Comparison of ENCODE assay signal across 23 mouse cellular contexts in genomic region chr1:165330859-165331258, GRCm38 (mm10). TPM values are rescaled to one million over a fixed set of nuclear protein-coding genes. Genes with fewer than 3 reads are reported as not detected.
DNase-seq lines count a peak whose midpoint lies in the region; ATAC-seq and TF ChIP-seq lines count a peak whose summit lies in the region.
"Had no signal": no experiment of that assay in that cellular context is flagged by ENCODE, and none has a peak within 500 bp of the region (broad histone marks: within the 10 kb centered on the region; RNA-seq: fewer than 3 reads in every experiment).

No protein-coding gene starts in this region.

- no peak overlapping the region for H3K9ac ChIP-seq in liver, embryonic 11.5 days (ENCODE audit: low read depth, low read length)
- no peak overlapping the region for H3K9ac ChIP-seq in liver, embryonic 12.5 days
- no peak overlapping the region for H3K9ac ChIP-seq in liver, embryonic 14.5 days (replicated peaks)
- H3K9ac ChIP-seq: embryonic facial prominence, embryonic 13.5 days; embryonic facial prominence, embryonic 15.5 days; forebrain, embryonic 12.5 days had no signal

- no peak for TF ChIP-seq CTCF in liver, embryonic 14.5 days (IDR thresholded peaks at IDR 0.05; ENCODE audit: low read depth)

- ATAC-seq in liver, embryonic 11.5 days (replicated peaks; ENCODE audit: low FRiP score), result 0 out of 2 replicates have a peak, but pooled peaks have one; percentile 52
- ATAC-seq in liver, embryonic 12.5 days, result peak; percentile 53
- ATAC-seq in liver, embryonic 14.5 days (ENCODE audit: insufficient read depth), result peak; percentile 29; the same call in 1 of the 2 replicates
- ATAC-seq: forebrain, embryonic 14.5 days; forebrain, embryonic 16.5 days had no signal

- H3K4me2 ChIP-seq in liver, embryonic 11.5 days, result no peak overlapping the region
- no peak overlapping the region for H3K4me2 ChIP-seq in liver, embryonic 12.5 days
- no peak overlapping the region for H3K4me2 ChIP-seq in liver, embryonic 14.5 days (ENCODE audit: low read depth)
- H3K4me2 ChIP-seq: embryonic facial prominence, embryonic 13.5 days; embryonic facial prominence, embryonic 15.5 days; forebrain, embryonic 12.5 days had no signal

- H3K4me3 ChIP-seq in liver, embryonic 11.5 days (ENCODE audit: low read depth, low read length), result no peak overlapping the region
- H3K4me3 ChIP-seq in liver, embryonic 12.5 days, result no peak overlapping the region
- H3K4me3 ChIP-seq in liver, embryonic 14.5 days (ENCODE audit: insufficient read depth in 1 of 2, low read depth in 2 of 2, low read length in 2 of 2), result no peak overlapping the region
- H3K4me3 ChIP-seq in hindbrain, embryonic 10.5 days, result no peak overlapping the region
- H3K4me3 ChIP-seq: embryonic facial prominence, embryonic 13.5 days; embryonic facial prominence, embryonic 15.5 days; erythroblast, embryonic 14.5 days; forebrain, embryonic 10.5 days; forebrain, embryonic 12.5 days had no signal

- no peak for DNase-seq in liver, embryonic 11.5 days (ENCODE audit: low spot score)
- no peak for DNase-seq in liver
- DNase-seq in liver, embryonic 14.5 days (ENCODE audit: low read depth in 3 of 3, low spot score in 3 of 3), result peak in 1 of 3 experiments; percentile 13
- DNase-seq in urinary bladder, postnatal 36 days (ENCODE audit: low spot score in 2 of 2), result no peak
- DNase-seq in hindbrain, embryonic 10.5 days (ENCODE audit: low spot score), result no peak
- no peak for DNase-seq in thymus, postnatal 14 days
- DNase-seq: adrenal gland, adult 8-10 months; adrenal gland, postnatal 25 days; cerebellum, adult 11 months; cerebellum, adult 18-20 months; cerebellum, adult 8-10 months; cerebellum, adult 9-11 months; cerebellum, postnatal 14 days; cerebellum, postnatal 36 days; embryo, embryonic 11 days had no signal

- H3K4me1 ChIP-seq in liver, embryonic 11.5 days (replicated peaks; ENCODE audit: control insufficient read depth, insufficient read depth, low read length), result no peaks in the 10 kb centered on the region; the same call in 1 of the 2 replicates
- H3K4me1 ChIP-seq in liver, embryonic 12.5 days, result peaks cover 32% of the 10 kb centered on the region
- H3K4me1 ChIP-seq in liver, embryonic 14.5 days (replicated peaks; ENCODE audit: control insufficient read depth in 2 of 2, insufficient read depth in 2 of 2, low read length in 1 of 2), result peaks cover 0 to 18% of the 10 kb centered on the region in 2 experiments
- H3K4me1 ChIP-seq in hindbrain, embryonic 10.5 days (replicated peaks), result no peaks in the 10 kb centered on the region
- H3K4me1 ChIP-seq: embryonic facial prominence, embryonic 15.5 days; forebrain, embryonic 10.5 days; forebrain, embryonic 12.5 days had no signal

- H3K36me3 ChIP-seq in liver, embryonic 11.5 days (ENCODE audit: control insufficient read depth, insufficient read depth, low read length), result no peaks in the 10 kb centered on the region
- peaks cover 32% of the 10 kb centered on the region for H3K36me3 ChIP-seq in liver, embryonic 12.5 days
- H3K36me3 ChIP-seq in liver, embryonic 14.5 days (replicated peaks; ENCODE audit: control insufficient read depth, insufficient read depth, low read depth), result peaks cover 4% of the 10 kb centered on the region
- peaks cover 2% of the 10 kb centered on the region; the same call in 1 of the 2 replicates for H3K36me3 ChIP-seq in hindbrain, embryonic 10.5 days
- H3K36me3 ChIP-seq: forebrain, embryonic 10.5 days; forebrain, embryonic 12.5 days had no signal

- TF ChIP-seq EP300 in liver, embryonic 14.5 days (IDR thresholded peaks at IDR 0.05; ENCODE audit: low read depth), result no peak

- H3K9me3 ChIP-seq in liver, embryonic 11.5 days (ENCODE audit: control insufficient read depth, low read length), result no peaks in the 10 kb centered on the region
- no peaks in the 10 kb centered on the region for H3K9me3 ChIP-seq in liver, embryonic 12.5 days (replicated peaks)
- no peaks in the 10 kb centered on the region for H3K9me3 ChIP-seq in liver, embryonic 14.5 days (ENCODE audit: control insufficient read depth, low read length)
- H3K9me3 ChIP-seq in hindbrain, embryonic 10.5 days, result no peaks in the 10 kb centered on the region
- H3K9me3 ChIP-seq: embryonic facial prominence, embryonic 13.5 days; embryonic facial prominence, embryonic 15.5 days; forebrain, embryonic 10.5 days; forebrain, embryonic 12.5 days had no signal

- no peaks in the 10 kb centered on the region for H3K27me3 ChIP-seq in liver, embryonic 11.5 days (replicated peaks; ENCODE audit: control insufficient read depth, insufficient read depth, low read length)
- H3K27me3 ChIP-seq in liver, embryonic 12.5 days (replicated peaks), result no peaks in the 10 kb centered on the region
- H3K27me3 ChIP-seq in liver, embryonic 14.5 days (ENCODE audit: control insufficient read depth, insufficient read depth, low read length), result no peaks in the 10 kb centered on the region
- H3K27me3 ChIP-seq in hindbrain, embryonic 10.5 days (ENCODE audit: insufficient read depth, poor library complexity, severe bottlenecking), result no peaks in the 10 kb centered on the region
- H3K27me3 ChIP-seq: embryonic facial prominence, embryonic 13.5 days; embryonic facial prominence, embryonic 15.5 days; forebrain, embryonic 12.5 days had no signal

- H3K27ac ChIP-seq in liver, embryonic 11.5 days (ENCODE audit: low read depth, low read length), result no peak overlapping the region
- peak overlapping the region; percentile 54; the same call in 1 of the 2 replicates for H3K27ac ChIP-seq in liver, embryonic 12.5 days
- no peak overlapping the region for H3K27ac ChIP-seq in liver, embryonic 14.5 days
- H3K27ac ChIP-seq in hindbrain, embryonic 10.5 days, result no peak overlapping the region
- H3K27ac ChIP-seq: embryonic facial prominence, embryonic 13.5 days; embryonic facial prominence, embryonic 15.5 days; forebrain, embryonic 10.5 days; forebrain, embryonic 12.5 days had no signal

RNA-seq across cellular contexts. Expression of gene Gpr161, which starts 35.3 kb away (rescaled TPM):
- polyA plus RNA-seq in liver, embryonic 11.5 days (2014; fragmentation: Nextera tagmentation; extraction: Ambion mirVana), result 0.48 and 0.58 TPM in 2 replicates
- polyA plus RNA-seq in liver, embryonic 12.5 days (2016; fragmentation: Nextera tagmentation; extraction: Ambion mirVana), result 0.14 and 0.20 TPM in 2 replicates
- 0.11 TPM in 2 replicates for polyA plus RNA-seq in liver, embryonic 14.5 days (2012; rRNA removed)
- polyA plus RNA-seq in liver, embryonic 14.5 days (2014; fragmentation: Nextera tagmentation; extraction: Ambion mirVana), result 0.04 TPM in 1 of 2 replicates, not detected in the other
- polyA plus RNA-seq in hindbrain, embryonic 10.5 days (2016; fragmentation: Nextera tagmentation; extraction: Ambion mirVana), result 1.3 and 1.8 TPM in 2 replicates
- polyA plus RNA-seq: erythroblast, embryonic 14.5 days had no signal
